Mouse (Mus musculus): ENCODE results near the gene Ociad2. TPM values are rescaled to one million over a fixed set of nuclear protein-coding genes. Genes with fewer than 3 reads are reported as not detected.

Gene Ociad2
- polyA plus RNA-seq, 1 experiment from 2014 or later = 103 TPM

DNA sequence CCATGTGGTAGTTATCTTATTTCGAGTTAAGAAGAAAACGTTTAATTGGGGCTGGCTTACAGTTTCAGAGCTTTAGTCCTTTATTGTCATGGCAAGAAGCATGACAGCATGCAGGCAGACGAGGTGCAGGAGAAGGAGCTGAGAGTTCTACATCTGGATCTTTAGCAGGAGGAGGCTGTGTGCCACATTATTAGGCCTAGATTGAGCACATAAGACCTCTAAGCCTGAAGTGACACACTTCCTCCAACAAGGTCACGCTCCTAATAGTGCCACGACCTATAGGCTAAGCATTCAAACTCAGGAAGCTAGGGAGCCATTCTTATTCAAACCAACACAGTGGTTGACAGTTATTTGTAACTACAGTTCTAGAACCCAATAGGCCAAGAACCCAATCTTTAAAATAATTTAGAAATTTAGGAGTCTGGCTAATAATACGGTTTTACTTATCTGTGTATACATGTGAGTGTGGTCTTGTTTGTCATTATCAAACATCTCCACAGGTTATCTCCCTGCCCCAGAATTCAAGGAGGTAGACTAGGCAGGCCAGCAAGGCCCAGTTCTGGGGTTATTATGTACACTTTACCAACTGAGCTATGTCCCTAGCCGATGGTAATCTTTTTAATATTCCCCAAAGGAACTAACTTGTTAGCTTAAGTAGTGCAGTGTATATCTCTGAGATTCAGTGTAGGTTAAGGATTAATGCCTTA lies 39.1 kb downstream of the Ociad2 start:
- Histone ChIP-seq H3K4me3 (replicated peaks; ENCODE audit: low read length) (no peak overlapping the region), H3K9ac (ENCODE audit: low read length) (no peak overlapping the region), H3K4me1 (ENCODE audit: control insufficient read depth, insufficient read depth, low read length) (no peaks in the 10 kb centered on the region), H3K27ac (ENCODE audit: low read length) (no peak overlapping the region), H3K36me3 (ENCODE audit: control insufficient read depth, insufficient read depth, low read length) (peaks cover 19% of the 10 kb centered on the region), H3K4me2 (ENCODE audit: low read depth, low read length) (no peak overlapping the region), H3K27me3 (ENCODE audit: control insufficient read depth, insufficient read depth, low read length) (no peaks in the 10 kb centered on the region), H3K9me3 (replicated peaks; ENCODE audit: control insufficient read depth, low read length) (no peaks in the 10 kb centered on the region)
- 79% methylated on average over 7 of the region's 7 CpGs for WGBS
- no peak for ATAC-seq (ENCODE audit: insufficient read depth, low FRiP score)

DNA sequence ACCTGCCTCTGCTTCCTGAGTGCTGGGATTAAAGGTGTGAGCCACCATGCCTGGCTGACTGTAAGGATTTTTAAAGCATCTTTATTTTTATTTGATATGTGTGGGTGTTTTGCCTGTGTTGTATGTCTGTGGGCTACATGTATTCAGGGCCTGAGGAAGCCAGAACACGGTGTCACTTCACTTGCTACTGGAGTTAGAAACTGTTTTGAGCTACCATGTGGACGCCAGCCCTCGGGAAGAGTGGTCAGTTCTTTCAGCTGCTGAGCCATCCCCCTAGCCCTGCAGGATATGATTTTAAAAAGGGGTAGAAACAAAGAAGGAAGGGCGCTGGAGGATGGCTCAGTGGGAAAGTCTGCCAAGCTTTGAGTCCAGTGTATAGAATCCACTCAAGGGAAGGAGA lies 44.9 kb downstream of the Ociad2 start:
- Histone ChIP-seq H3K27me3 (ENCODE audit: control insufficient read depth, insufficient read depth, low read length) (no peaks in the 10 kb centered on the region), H3K9ac (ENCODE audit: low read length) (no peak overlapping the region), H3K36me3 (ENCODE audit: control insufficient read depth, insufficient read depth, low read length) (peaks cover 13% of the 10 kb centered on the region), H3K9me3 (replicated peaks; ENCODE audit: control insufficient read depth, low read length) (no peaks in the 10 kb centered on the region), H3K4me1 (ENCODE audit: control insufficient read depth, insufficient read depth, low read length) (peaks cover 3% of the 10 kb centered on the region), H3K27ac (ENCODE audit: low read length) (no peak overlapping the region), H3K4me3 (replicated peaks; ENCODE audit: low read length) (no peak overlapping the region), H3K4me2 (ENCODE audit: low read depth, low read length) (no peak overlapping the region)
- 92% methylated on average over 4 of the region's 4 CpGs for WGBS
- ATAC-seq (ENCODE audit: insufficient read depth, low FRiP score) = no peak

DNA sequence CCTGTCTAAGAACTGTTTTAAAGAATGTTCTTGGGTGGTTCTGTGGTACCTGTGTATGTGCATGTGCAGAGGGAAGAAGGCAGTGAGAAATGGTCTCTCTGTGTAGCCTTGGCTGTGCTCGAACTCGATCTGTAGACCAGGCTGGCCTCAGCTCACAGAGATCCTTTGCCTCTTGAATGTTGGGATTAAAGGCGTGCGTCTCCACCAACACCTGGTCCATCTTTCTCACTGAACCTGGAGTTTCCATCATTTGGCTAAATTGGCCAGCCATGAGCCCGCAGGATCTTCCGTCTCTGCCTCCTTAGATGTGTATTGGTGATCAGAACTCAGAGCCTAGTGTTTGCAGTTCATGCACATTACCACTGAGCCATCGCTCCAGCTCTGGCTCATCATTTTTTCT lies 45.8 kb downstream of the Ociad2 start:
- no peaks in the 10 kb centered on the region for H3K9me3 ChIP-seq (replicated peaks; ENCODE audit: control insufficient read depth, low read length)
- peaks cover 3% of the 10 kb centered on the region for H3K4me1 ChIP-seq (ENCODE audit: control insufficient read depth, insufficient read depth, low read length)
- H3K9ac ChIP-seq (ENCODE audit: low read length) = no peak overlapping the region
- no peak overlapping the region for H3K4me2 ChIP-seq (ENCODE audit: low read depth, low read length)
- no peak overlapping the region for H3K27ac ChIP-seq (ENCODE audit: low read length)
- no peak for ATAC-seq (ENCODE audit: insufficient read depth, low FRiP score)
- 96% methylated on average over 7 of the region's 7 CpGs for WGBS
- no peaks in the 10 kb centered on the region for H3K27me3 ChIP-seq (ENCODE audit: control insufficient read depth, insufficient read depth, low read length)
- H3K36me3 ChIP-seq (ENCODE audit: control insufficient read depth, insufficient read depth, low read length) = peaks cover 13% of the 10 kb centered on the region
- no peak overlapping the region for H3K4me3 ChIP-seq (replicated peaks; ENCODE audit: low read length)

DNA sequence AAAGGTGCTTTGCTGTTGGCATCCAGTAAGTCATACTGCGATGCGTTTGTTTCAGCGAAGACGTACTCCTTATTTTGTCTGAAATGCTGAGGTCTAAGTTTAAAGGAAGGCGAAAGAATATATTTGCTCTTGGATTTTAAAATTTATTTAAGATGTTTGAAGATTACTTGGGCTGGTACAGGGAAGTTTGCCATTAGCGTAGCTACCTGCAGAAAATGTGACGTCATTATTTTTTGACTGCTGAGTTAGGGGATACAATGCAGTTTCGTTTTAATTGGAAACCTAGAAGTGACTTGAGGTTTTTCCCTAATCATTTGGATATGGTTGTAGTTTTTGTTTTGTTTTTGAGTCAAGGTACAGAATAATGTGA lies 47.4 kb downstream of the Ociad2 start:
- Histone ChIP-seq H3K4me3 (replicated peaks; ENCODE audit: low read length) (peak overlapping the region; percentile 98), H3K9me3 (replicated peaks; ENCODE audit: control insufficient read depth, low read length) (no peaks in the 10 kb centered on the region), H3K9ac (ENCODE audit: low read length) (peak overlapping the region; percentile 99), H3K27me3 (ENCODE audit: control insufficient read depth, insufficient read depth, low read length) (no peaks in the 10 kb centered on the region), H3K4me1 (ENCODE audit: control insufficient read depth, insufficient read depth, low read length) (peaks cover 3% of the 10 kb centered on the region), H3K4me2 (ENCODE audit: low read depth, low read length) (peak overlapping the region; percentile 60), H3K36me3 (ENCODE audit: control insufficient read depth, insufficient read depth, low read length) (peaks cover 13% of the 10 kb centered on the region), H3K27ac (ENCODE audit: low read length) (peak overlapping the region; percentile 94; the same call in 1 of the 2 replicates)
- ATAC-seq (ENCODE audit: insufficient read depth, low FRiP score) = no peak
- 11% methylated on average over 8 of the region's 8 CpGs for WGBS

DNA sequence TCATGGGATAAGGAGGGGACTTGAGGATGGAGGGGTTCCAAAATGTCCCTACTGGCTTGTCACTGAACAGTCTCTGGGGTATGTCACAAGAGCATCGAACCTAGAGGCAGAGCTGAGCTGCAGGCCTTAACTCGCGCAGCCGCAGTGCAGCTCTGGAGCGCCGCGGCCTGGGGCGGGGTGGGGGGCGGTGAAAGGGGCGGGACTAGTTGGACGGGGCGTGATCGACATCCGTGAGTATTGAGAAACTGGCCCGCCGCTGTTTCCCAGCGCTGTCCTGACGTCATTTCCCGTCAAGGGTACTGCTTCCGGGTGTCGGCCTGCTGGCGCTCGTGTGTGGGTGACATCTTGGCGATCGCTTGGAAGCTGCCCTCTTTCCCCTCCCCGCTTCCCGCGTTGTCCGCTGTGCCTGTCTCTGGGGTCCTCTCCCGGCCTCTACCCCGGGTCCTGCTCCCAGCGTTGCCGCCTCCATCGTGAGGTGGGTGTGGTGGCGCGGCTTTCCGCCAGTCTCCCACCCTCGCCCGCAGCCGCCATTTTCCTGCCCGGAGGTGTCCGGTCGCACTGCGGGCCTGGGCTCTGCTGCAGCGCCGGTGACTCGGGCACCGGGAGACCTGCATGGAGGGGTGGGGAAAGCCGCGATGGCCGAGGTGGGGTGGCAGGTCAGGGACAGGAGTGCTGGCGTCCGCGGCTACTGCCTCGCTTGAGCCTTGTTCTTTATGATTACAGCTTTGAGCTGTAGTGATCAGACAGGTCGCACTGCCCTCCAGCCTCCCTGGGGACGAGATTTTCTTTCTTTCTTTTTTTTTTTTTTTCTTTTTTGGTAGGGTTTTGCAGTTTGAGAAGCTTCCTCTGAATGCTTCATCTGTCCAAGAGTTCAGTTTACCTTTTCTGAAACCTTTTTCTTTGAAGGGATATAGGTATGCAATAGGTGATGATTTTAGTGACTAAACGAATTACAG lies 48.0 kb downstream of the Ociad2 start, which contains the start of gene Ociad1:
Gene Ociad1 (plus strand): TSS at position 283 of the 956 bp plus-strand sequence.
- Histone ChIP-seq H3K9me3 (replicated peaks; ENCODE audit: control insufficient read depth, low read length) (no peaks in the 10 kb centered on the region), H3K27ac (ENCODE audit: low read length) (peak within 1 kb of the TSS; percentile 94), H3K4me2 (ENCODE audit: low read depth, low read length) (peak within 1 kb of the TSS; percentile 60), H3K4me3 (replicated peaks; ENCODE audit: low read length) (peak within 1 kb of the TSS; percentile 98), H3K27me3 (ENCODE audit: control insufficient read depth, insufficient read depth, low read length) (no peaks in the 10 kb centered on the region), H3K9ac (ENCODE audit: low read length) (peak within 1 kb of the TSS; percentile 99), H3K36me3 (ENCODE audit: control insufficient read depth, insufficient read depth, low read length) (peaks cover 11% of the 10 kb centered on the region), H3K4me1 (ENCODE audit: control insufficient read depth, insufficient read depth, low read length) (peaks cover 3% of the 10 kb centered on the region)
- WGBS = under 1% methylated on average over 58 of the region's 58 CpGs
- peak; percentile 99 for ATAC-seq (ENCODE audit: insufficient read depth, low FRiP score)

DNA sequence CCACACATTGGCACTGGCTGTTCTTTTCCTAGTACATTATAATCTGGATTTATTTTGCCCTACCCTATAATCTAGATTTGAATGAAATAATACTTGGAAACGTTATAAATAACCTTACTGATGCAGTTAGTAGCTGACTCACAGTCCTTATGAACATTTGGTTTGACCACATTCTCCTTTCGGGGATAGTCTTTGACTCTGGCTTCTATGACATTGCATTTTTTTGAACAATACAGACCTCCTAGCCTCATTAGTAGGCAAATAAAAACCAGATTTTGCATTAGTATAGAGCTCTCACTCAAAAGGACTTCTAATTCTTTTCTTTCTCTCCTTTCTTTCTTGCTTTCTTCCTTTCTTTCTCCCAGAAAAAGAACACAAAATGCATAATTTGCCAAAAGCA lies 50.9 kb downstream of the Ociad2 start:
- H3K4me2 ChIP-seq (ENCODE audit: low read depth, low read length) = no peak overlapping the region
- H3K36me3 ChIP-seq (ENCODE audit: control insufficient read depth, insufficient read depth, low read length) = peaks cover 2% of the 10 kb centered on the region; the same call in 1 of the 2 replicates
- no peaks in the 10 kb centered on the region for H3K27me3 ChIP-seq (ENCODE audit: control insufficient read depth, insufficient read depth, low read length)
- no peak overlapping the region for H3K4me3 ChIP-seq (replicated peaks; ENCODE audit: low read length)
- no peaks in the 10 kb centered on the region for H3K9me3 ChIP-seq (replicated peaks; ENCODE audit: control insufficient read depth, low read length)
- H3K9ac ChIP-seq (ENCODE audit: low read length) = no peak overlapping the region
- H3K27ac ChIP-seq (ENCODE audit: low read length) = no peak overlapping the region
- WGBS = 62% methylated on average over 2 of the region's 2 CpGs
- peaks cover 3% of the 10 kb centered on the region for H3K4me1 ChIP-seq (ENCODE audit: control insufficient read depth, insufficient read depth, low read length)
- no peak for ATAC-seq (ENCODE audit: insufficient read depth, low FRiP score)

DNA sequence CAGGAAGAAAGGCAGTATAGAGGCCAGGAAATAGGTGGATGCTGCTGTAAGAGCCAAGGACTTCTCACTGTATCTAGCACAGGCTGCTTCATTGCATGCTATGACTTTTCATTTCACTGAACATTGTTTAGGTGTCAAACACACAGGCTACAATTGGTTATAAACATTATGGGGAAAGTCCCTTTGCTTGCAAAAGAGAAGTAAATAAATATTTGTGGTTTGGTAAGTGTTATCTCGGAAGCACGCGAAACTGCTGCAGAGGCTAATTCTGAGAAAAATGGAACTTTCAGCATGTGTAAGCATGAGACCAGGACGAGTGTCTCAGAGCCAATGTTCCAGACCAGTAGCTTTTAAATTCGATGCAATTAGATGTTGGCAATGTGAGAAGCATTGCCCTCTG lies 54.2 kb downstream of the Ociad2 start:
- Histone ChIP-seq H3K4me2 (ENCODE audit: low read depth, low read length) (no peak overlapping the region), H3K9me3 (replicated peaks; ENCODE audit: control insufficient read depth, low read length) (no peaks in the 10 kb centered on the region), H3K36me3 (ENCODE audit: control insufficient read depth, insufficient read depth, low read length) (no peaks in the 10 kb centered on the region), H3K9ac (ENCODE audit: low read length) (no peak overlapping the region), H3K4me3 (replicated peaks; ENCODE audit: low read length) (no peak overlapping the region), H3K27ac (ENCODE audit: low read length) (no peak overlapping the region), H3K27me3 (ENCODE audit: control insufficient read depth, insufficient read depth, low read length) (no peaks in the 10 kb centered on the region), H3K4me1 (ENCODE audit: control insufficient read depth, insufficient read depth, low read length) (no peaks in the 10 kb centered on the region)
- WGBS = 68% methylated on average over 5 of the region's 5 CpGs
- no peak for ATAC-seq (ENCODE audit: insufficient read depth, low FRiP score)

DNA sequence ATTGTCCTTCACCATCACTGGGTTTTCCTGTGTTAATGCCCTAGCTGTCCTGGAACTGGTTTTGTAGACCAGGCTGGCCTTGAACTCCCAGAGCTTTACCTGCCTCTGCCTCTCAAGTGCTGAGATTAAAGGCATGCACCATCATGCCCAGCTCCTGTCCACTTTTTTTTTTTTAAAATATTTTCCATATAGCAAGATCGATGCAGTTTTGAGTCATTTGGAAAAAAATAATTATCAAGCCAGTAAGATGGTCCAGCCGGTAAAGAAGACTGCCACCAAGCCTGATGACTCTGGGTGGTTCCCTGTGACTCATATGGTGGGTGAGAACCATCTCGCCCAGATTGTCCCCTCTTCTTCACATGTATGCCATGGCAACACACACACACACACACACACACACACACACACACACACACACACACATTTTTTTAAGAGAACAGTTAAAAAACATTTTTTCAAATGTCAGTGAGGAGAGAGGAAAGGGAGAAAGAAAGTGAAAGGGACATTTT lies 55.3 kb downstream of the Ociad2 start:
- Histone ChIP-seq H3K9ac (ENCODE audit: low read length) (no peak overlapping the region), H3K27me3 (ENCODE audit: control insufficient read depth, insufficient read depth, low read length) (no peaks in the 10 kb centered on the region), H3K27ac (ENCODE audit: low read length) (no peak overlapping the region), H3K4me2 (ENCODE audit: low read depth, low read length) (no peak overlapping the region), H3K4me1 (ENCODE audit: control insufficient read depth, insufficient read depth, low read length) (0 out of 2 replicates have a peak, but pooled peaks cover under 1% of the 10 kb centered on the region), H3K4me3 (replicated peaks; ENCODE audit: low read length) (no peak overlapping the region), H3K36me3 (ENCODE audit: control insufficient read depth, insufficient read depth, low read length) (no peaks in the 10 kb centered on the region), H3K9me3 (replicated peaks; ENCODE audit: control insufficient read depth, low read length) (no peaks in the 10 kb centered on the region)
- no peak for ATAC-seq (ENCODE audit: insufficient read depth, low FRiP score)
- WGBS = 79% methylated on average over 3 of the region's 3 CpGs

DNA sequence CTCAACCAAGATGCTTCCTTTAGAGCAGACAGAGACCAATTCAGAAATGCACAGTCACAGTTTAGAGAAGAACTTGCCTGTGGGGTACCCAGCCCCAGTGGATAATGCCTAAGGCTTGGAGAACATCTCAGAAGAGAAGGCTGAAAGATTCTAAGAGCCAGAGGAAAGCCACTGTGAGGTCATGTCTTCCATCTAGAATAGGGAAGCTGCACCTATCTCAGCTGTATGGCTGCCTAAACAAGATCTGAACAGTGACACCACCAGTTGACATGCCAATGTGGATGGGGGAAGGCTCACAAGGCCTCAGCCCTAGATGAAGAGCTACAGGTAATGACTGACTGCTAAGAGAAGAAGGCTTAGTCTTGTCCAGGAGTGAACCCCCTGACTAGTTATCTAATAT lies 56.8 kb downstream of the Ociad2 start:
- Histone ChIP-seq H3K27me3 (ENCODE audit: control insufficient read depth, insufficient read depth, low read length) (no peaks in the 10 kb centered on the region), H3K4me1 (ENCODE audit: control insufficient read depth, insufficient read depth, low read length) (peaks cover 11% of the 10 kb centered on the region; the same call in 1 of the 2 replicates), H3K4me3 (replicated peaks; ENCODE audit: low read length) (no peak overlapping the region), H3K27ac (ENCODE audit: low read length) (no peak overlapping the region), H3K9ac (ENCODE audit: low read length) (no peak overlapping the region), H3K9me3 (replicated peaks; ENCODE audit: control insufficient read depth, low read length) (no peaks in the 10 kb centered on the region), H3K4me2 (ENCODE audit: low read depth, low read length) (no peak overlapping the region), H3K36me3 (ENCODE audit: control insufficient read depth, insufficient read depth, low read length) (no peaks in the 10 kb centered on the region)
- no peak for ATAC-seq (ENCODE audit: insufficient read depth, low FRiP score)
